Mouse (Mus musculus) cerebral cortex, adult 2 months (tissue): ENCODE measurements around the gene Slc39a11.

Experiments used
- WGBS: fragments of 180-500 bp; shearing (Covaris S2); methylation state at CpG from one replicate; pipeline ENCODE4 v1.1.7; 2018; 5-methylcytosine and 5-hydroxymethylcytosine counted together

Slc39a11 gene

GRCm38 (mm10) chr11:113667122-113667521 is 17.2 kb upstream of the Slc39a11 start:
- 52% methylated on average over 2 of the region's 2 CpGs for WGBS

- 66% methylated on average over 10 of the region's 10 CpGs for WGBS
Observed at GRCm38 (mm10) chr11:113666648-113667047, 16.8 kb upstream of the Slc39a11 start.

GRCm38 (mm10) chr11:113666205-113666604 is 16.3 kb upstream of the Slc39a11 start:
- WGBS = 72% methylated on average over 6 of the region's 6 CpGs

- 66% methylated on average over 2 of the region's 2 CpGs for WGBS
Observed at GRCm38 (mm10) chr11:113664279-113664678, 14.4 kb upstream of the Slc39a11 start.

GRCm38 (mm10) chr11:113661835-113662351 is 12.0 kb upstream of the Slc39a11 start:
- 88% methylated on average over 18 of the region's 18 CpGs for WGBS

- 65% methylated on average over 11 of the region's 11 CpGs for WGBS
Observed at GRCm38 (mm10) chr11:113660940-113661339, 11.1 kb upstream of the Slc39a11 start.

- 93% methylated on average over 3 of the region's 3 CpGs for WGBS
Observed at GRCm38 (mm10) chr11:113660213-113660612, 10.3 kb upstream of the Slc39a11 start.

- WGBS = 82% methylated on average over 4 of the region's 4 CpGs
Observed at GRCm38 (mm10) chr11:113658763-113659162, 8.9 kb upstream of the Slc39a11 start.

- WGBS = 80% methylated on average over 8 of the region's 8 CpGs
Observed at GRCm38 (mm10) chr11:113658319-113658718, 8.4 kb upstream of the Slc39a11 start.

- WGBS = 61% methylated on average over 4 of the region's 4 CpGs
Observed at GRCm38 (mm10) chr11:113657221-113657620, 7.3 kb upstream of the Slc39a11 start.

- 55% methylated on average over 8 of the region's 8 CpGs for WGBS
Observed at GRCm38 (mm10) chr11:113656511-113656932, 6.6 kb upstream of the Slc39a11 start.

GRCm38 (mm10) chr11:113654561-113655270 is 4.8 kb upstream of the Slc39a11 start:
- WGBS = 56% methylated on average over 18 of the region's 18 CpGs

- 78% methylated on average over 15 of the region's 15 CpGs for WGBS
Observed at GRCm38 (mm10) chr11:113654105-113654504, 4.2 kb upstream of the Slc39a11 start.

GRCm38 (mm10) chr11:113652516-113652915 is 2.6 kb upstream of the Slc39a11 start:
- WGBS = 90% methylated on average over 6 of the region's 6 CpGs

GRCm38 (mm10) chr11:113651907-113652273 is 2.0 kb upstream of the Slc39a11 start:
- 45% methylated on average over 8 of the region's 8 CpGs for WGBS

- WGBS = 68% methylated on average over 22 of the region's 22 CpGs
Observed at GRCm38 (mm10) chr11:113651206-113651906, 1.5 kb upstream of the Slc39a11 start.

GRCm38 (mm10) chr11:113648690-113649352 is 1.1 kb downstream of the Slc39a11 start, which contains the start of gene Cog1:
TSS of gene Cog1 (plus strand) at chr11:113649169.
- whole genome bisulfite sequencing = 37% methylated on average over 26 of the region's 26 CpGs

GRCm38 (mm10) chr11:113648152-113648551 is 1.7 kb downstream of the Slc39a11 start:
- WGBS = 3% methylated on average over 15 of the region's 15 CpGs

- WGBS = 94% methylated on average over 3 of the region's 3 CpGs
Observed at GRCm38 (mm10) chr11:113645181-113645580, 4.7 kb downstream of the Slc39a11 start.

- whole genome bisulfite sequencing = 90% methylated on average over 12 of the region's 12 CpGs
Observed at GRCm38 (mm10) chr11:113638680-113639079, 11.2 kb downstream of the Slc39a11 start.

GRCm38 (mm10) chr11:113634699-113635121 is 15.2 kb downstream of the Slc39a11 start:
- WGBS = 70% methylated on average over 10 of the region's 10 CpGs

GRCm38 (mm10) chr11:113633398-113633797 is 16.5 kb downstream of the Slc39a11 start:
- 96% methylated on average over 5 of the region's 5 CpGs for WGBS
